19 mouse cellular contexts compared by ENCODE assay signal in the genomic region with DNA sequence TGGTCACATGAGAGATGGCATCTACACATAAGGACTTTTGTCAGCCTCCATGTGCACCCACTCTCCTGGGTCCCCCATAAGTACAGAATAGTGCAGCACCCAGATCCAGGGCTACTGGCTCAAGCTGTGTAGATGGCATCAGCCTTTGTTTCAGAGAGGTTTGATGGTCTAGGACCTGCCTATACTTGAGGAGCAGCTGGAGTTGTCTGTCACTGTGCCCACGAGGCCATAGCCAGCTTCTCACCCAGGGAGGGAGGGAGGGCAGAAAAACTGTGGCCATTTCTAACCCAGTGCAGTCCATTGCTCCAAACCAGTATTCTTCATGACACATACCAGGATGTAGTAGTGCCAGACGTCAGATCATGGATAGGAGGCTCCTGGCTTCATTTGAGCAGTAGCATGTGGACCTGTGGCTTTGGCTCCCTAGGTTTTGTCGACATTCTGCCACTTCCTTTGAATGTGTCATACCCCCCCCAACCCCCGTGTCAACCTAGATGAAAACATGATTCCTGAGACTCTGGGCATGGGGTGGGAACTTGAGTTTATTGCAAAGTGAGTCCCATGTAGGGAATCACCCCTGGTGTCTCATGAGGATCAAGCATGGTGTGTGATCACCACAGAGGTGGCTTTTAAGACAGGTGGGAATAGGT. TPM values are rescaled to one million over a fixed set of nuclear protein-coding genes. Genes with fewer than 3 reads are reported as not detected.
DNase-seq lines count a peak whose midpoint lies in the region; ATAC-seq and TF ChIP-seq lines count a peak whose summit lies in the region.
"Had no signal": no experiment of that assay in that cellular context is flagged by ENCODE, and none has a peak within 500 bp of the region (broad histone marks: within the 10 kb centered on the region; RNA-seq: fewer than 3 reads in every experiment).

No protein-coding gene starts in this region.

- no peaks in the 10 kb centered on the region for H3K27me3 ChIP-seq in forebrain, embryonic 10.5 days (ENCODE audit: poor library complexity, severe bottlenecking)
- H3K27me3 ChIP-seq in forebrain, postnatal 0 days (ENCODE audit: insufficient read depth, low read length): no peaks in the 10 kb centered on the region
- H3K27me3 ChIP-seq in hindbrain, embryonic 10.5 days (ENCODE audit: insufficient read depth, poor library complexity, severe bottlenecking): no peaks in the 10 kb centered on the region
- no peaks in the 10 kb centered on the region for H3K27me3 ChIP-seq in hindbrain, postnatal 0 days (ENCODE audit: insufficient read depth, low read length)
- H3K27me3 ChIP-seq in C2C12 (ENCODE audit: control insufficient read depth, insufficient read depth, insufficient read length): no peaks in the 10 kb centered on the region
- H3K27me3 ChIP-seq: embryonic facial prominence, embryonic 12.5 days; heart, embryonic 13.5 days; hindbrain, embryonic 12.5 days had no signal

- no peak for ATAC-seq in forebrain, postnatal 0 days
- ATAC-seq in hindbrain, postnatal 0 days: no peak
- ATAC-seq: forebrain, embryonic 14.5 days; hindbrain, embryonic 16.5 days had no signal

- H3K4me1 ChIP-seq in forebrain, embryonic 10.5 days: peaks cover 66% of the 10 kb centered on the region
- H3K4me1 ChIP-seq in forebrain, postnatal 0 days (ENCODE audit: insufficient read depth): peaks cover 46% of the 10 kb centered on the region
- peaks cover 64% of the 10 kb centered on the region for H3K4me1 ChIP-seq in hindbrain, embryonic 10.5 days (replicated peaks)
- H3K4me1 ChIP-seq in hindbrain, postnatal 0 days (ENCODE audit: insufficient read depth, low read length): peaks cover 30% of the 10 kb centered on the region

- no peak for DNase-seq in forebrain, embryonic 10.5 days (ENCODE audit: extremely low spot score, low spot score)
- DNase-seq in forebrain, postnatal 0 days: no peak
- no peak for DNase-seq in hindbrain, embryonic 10.5 days (ENCODE audit: low spot score)
- no peak for DNase-seq in hindbrain, postnatal 0 days (ENCODE audit: low spot score)
- no peak for DNase-seq in lung, postnatal 36 days
- DNase-seq: adrenal gland, postnatal 10 days; cerebellum, adult 11 months; cerebellum, adult 8-10 months; embryo, embryonic 11 days; gastrocnemius, postnatal 25 days; heart, adult 11 months; heart, postnatal 36 days; kidney, adult 11 months had no signal

- H3K36me3 ChIP-seq in forebrain, embryonic 10.5 days (replicated peaks): no peaks in the 10 kb centered on the region
- no peaks in the 10 kb centered on the region for H3K36me3 ChIP-seq in forebrain, postnatal 0 days (ENCODE audit: insufficient read depth)
- no peaks in the 10 kb centered on the region for H3K36me3 ChIP-seq in hindbrain, embryonic 10.5 days
- no peaks in the 10 kb centered on the region for H3K36me3 ChIP-seq in hindbrain, postnatal 0 days (ENCODE audit: insufficient read depth, low read length)
- no peaks in the 10 kb centered on the region for H3K36me3 ChIP-seq in C2C12 (ENCODE audit: control insufficient read depth, insufficient read depth)
- H3K36me3 ChIP-seq: embryonic facial prominence, embryonic 12.5 days; heart, embryonic 13.5 days; hindbrain, embryonic 12.5 days had no signal

- peaks cover 13% of the 10 kb centered on the region for H3K79me3 ChIP-seq in C2C12 (ENCODE audit: low read depth)

- no peak overlapping the region for H3K9ac ChIP-seq in forebrain, postnatal 0 days
- H3K9ac ChIP-seq in hindbrain, postnatal 0 days (replicated peaks; ENCODE audit: low read length): no peak overlapping the region
- H3K9ac ChIP-seq: embryonic facial prominence, embryonic 12.5 days; heart, embryonic 13.5 days; hindbrain, embryonic 12.5 days had no signal

- no peak overlapping the region for H3ac ChIP-seq in C2C12 (ENCODE audit: control insufficient read depth, insufficient read length, low read depth)

- peaks cover 71% of the 10 kb centered on the region for H3K79me2 ChIP-seq in C2C12 (ENCODE audit: control insufficient read depth, insufficient read depth)

- no peak for TF ChIP-seq CTCF in forebrain, postnatal 0 days (IDR thresholded peaks at IDR 0.05; ENCODE audit: low read depth)
- no peak for TF ChIP-seq CTCF in hindbrain, postnatal 0 days (IDR thresholded peaks at IDR 0.05; ENCODE audit: low read depth)
- TF ChIP-seq CTCF in C2C12 (IDR thresholded peaks at IDR 0.05; ENCODE audit: control insufficient read depth, insufficient read depth, insufficient read length): no peak

- no peak overlapping the region for H3K4me2 ChIP-seq in forebrain, postnatal 0 days (ENCODE audit: low read depth)
- H3K4me2 ChIP-seq in hindbrain, postnatal 0 days (ENCODE audit: low read depth, low read length): no peak overlapping the region
- H3K4me2 ChIP-seq: embryonic facial prominence, embryonic 12.5 days; heart, embryonic 13.5 days; hindbrain, embryonic 12.5 days had no signal

- peak overlapping the region; percentile 91; the same call in 1 of the 2 replicates for H3K27ac ChIP-seq in forebrain, embryonic 10.5 days
- H3K27ac ChIP-seq in forebrain, postnatal 0 days (ENCODE audit: low read depth, low read length): no peak overlapping the region
- peak overlapping the region; percentile 95 for H3K27ac ChIP-seq in hindbrain, embryonic 10.5 days
- H3K27ac ChIP-seq in hindbrain, postnatal 0 days: no peak overlapping the region
- H3K27ac ChIP-seq: embryonic facial prominence, embryonic 12.5 days; heart, embryonic 13.5 days had no signal

- H3K9me3 ChIP-seq in forebrain, embryonic 10.5 days: no peaks in the 10 kb centered on the region
- no peaks in the 10 kb centered on the region for H3K9me3 ChIP-seq in forebrain, postnatal 0 days (ENCODE audit: low read length)
- H3K9me3 ChIP-seq in hindbrain, embryonic 10.5 days: no peaks in the 10 kb centered on the region
- H3K9me3 ChIP-seq in hindbrain, postnatal 0 days (ENCODE audit: low read length): no peaks in the 10 kb centered on the region
- H3K9me3 ChIP-seq: embryonic facial prominence, embryonic 12.5 days; heart, embryonic 13.5 days; hindbrain, embryonic 12.5 days had no signal

- no peak overlapping the region for H3K4me3 ChIP-seq in forebrain, embryonic 10.5 days
- H3K4me3 ChIP-seq in forebrain, postnatal 0 days (ENCODE audit: low read depth, low read length): no peak overlapping the region
- no peak overlapping the region for H3K4me3 ChIP-seq in hindbrain, embryonic 10.5 days
- H3K4me3 ChIP-seq in hindbrain, postnatal 0 days (ENCODE audit: low read length): no peak overlapping the region
- no peak overlapping the region for H3K4me3 ChIP-seq in C2C12 (ENCODE audit: insufficient read depth, poor library complexity, severe bottlenecking)
- H3K4me3 ChIP-seq: embryonic facial prominence, embryonic 12.5 days; heart, embryonic 13.5 days; hindbrain, embryonic 12.5 days had no signal

- WGBS in forebrain, embryonic 10.5 days: 86% methylated on average over 4 of the region's 4 CpGs
- WGBS in forebrain, postnatal 0 days: 79% methylated on average over 4 of the region's 4 CpGs
- 79% methylated on average over 4 of the region's 4 CpGs for WGBS in hindbrain, embryonic 10.5 days
- WGBS in hindbrain, postnatal 0 days: 79% methylated on average over 4 of the region's 4 CpGs

TF ChIP-seq in C2C12, 6 proteins besides CTCF, POLR2A, EP300 and RAD21:
- TF ChIP-seq USF1 (IDR thresholded peaks at IDR 0.05; ENCODE audit: low read depth) (no peak), MYOD1 (IDR thresholded peaks at IDR 0.05; ENCODE audit: control insufficient read depth, insufficient read length, low read depth) (peak; percentile 68)

RNA-seq across cellular contexts. Expression of gene Galnt2, which starts 57.1 kb away (rescaled TPM):
- 40.7 and 40.9 TPM in 2 replicates for polyA plus RNA-seq in forebrain, embryonic 10.5 days (2016; fragmentation: Nextera tagmentation; extraction: Ambion mirVana)
- total RNA-seq in forebrain, postnatal 0 days (2014; rRNA removed): 55.4 and 55.5 TPM in 2 replicates
- 58.2 and 63.1 TPM in 2 replicates for polyA plus RNA-seq in forebrain, postnatal 0 days (2015; fragmentation: Nextera tagmentation; extraction: Ambion mirVana)
- 42.2 and 56.0 TPM in 2 replicates for polyA plus RNA-seq in hindbrain, embryonic 10.5 days (2016; fragmentation: Nextera tagmentation; extraction: Ambion mirVana)
- 36.5 and 77.6 TPM in 2 replicates for total RNA-seq in hindbrain, postnatal 0 days (2014; rRNA removed)
- 53.3 and 54.9 TPM in 2 replicates for polyA plus RNA-seq in hindbrain, postnatal 0 days (2015; fragmentation: Nextera tagmentation; extraction: Ambion mirVana)
- polyA plus RNA-seq in C2C12 (2012; fragmentation: generic; extraction: Trizol): 55.5 TPM

Comparison
In these comparisons a context has a peak if more than half of its experiments do, and no peak if none do; other contexts are left out.
1. H3K27ac ChIP-seq: peak in forebrain, embryonic 10.5 days (single experiment) and hindbrain, embryonic 10.5 days (single experiment); none in forebrain, postnatal 0 days (single experiment) and hindbrain, postnatal 0 days (single experiment).